Mouse (Mus musculus) liver, embryonic 14.5 days (tissue): ENCODE measurements around the gene Ptpn20. TPM values are rescaled to one million over a fixed set of nuclear protein-coding genes. Genes with fewer than 3 reads are reported as not detected.

Experiments
- ATAC-seq: fragments of 200-750 bp; cut with Nextera tagmentation; 2 replicates; pipeline ENCODE4 v1.8.0; 2017; ENCODE audit warnings: moderate number of reproducible peaks, mild to moderate bottlenecking, moderate library complexity; ENCODE audit not compliant: insufficient read depth
- DNase-seq, 3 experiments: peaks; one replicate each; pipeline ENCODE4 v3.0.0-alpha.2; 2012 to 2013; ENCODE audit warnings: low read depth in 3 of 3, low spot score in 3 of 3
- H3K27ac ChIP-seq: fragments of 300-500 bp; sonication (generic); 2 replicates; pipeline ENCODE4 v1.5.1; 2014; ENCODE audit warnings: moderate library complexity, mild to moderate bottlenecking, control low read depth, inconsistent platforms
- H3K27me3 ChIP-seq: fragments of 300-500 bp; sonication (generic); 2 replicates; pipeline ENCODE4 v1.6.1; 2014; ENCODE audit warnings: mild to moderate bottlenecking, low read length, moderate library complexity; ENCODE audit not compliant: control insufficient read depth, insufficient read depth
- H3K36me3 ChIP-seq: fragments of 300-500 bp; sonication (generic); replicated peaks from 2 replicates; pipeline ENCODE4 v1.6.1; 2014; ENCODE audit warnings: low read depth; ENCODE audit not compliant: control insufficient read depth, insufficient read depth
- H3K4me1 ChIP-seq, 2 experiments: fragments of 200-500 bp in 1 of 2; fragments of 300-500 bp in 1 of 2; sonication (generic) in 1 of 2; replicated peaks; 2 replicates each; pipeline ENCODE4 v1.6.1; 2012 to 2014; ENCODE audit warnings: antibody characterized with exemption in 1 of 2, inconsistent platforms in 1 of 2, low read length in 1 of 2; ENCODE audit not compliant: control insufficient read depth in 2 of 2, insufficient read depth in 2 of 2
- H3K4me2 ChIP-seq: fragments of 300-500 bp; sonication (generic); 2 replicates; pipeline ENCODE4 v1.6.1; 2014; ENCODE audit warnings: low read depth, mild to moderate bottlenecking, control low read depth, moderate library complexity
- H3K4me3 ChIP-seq, 2 experiments: fragments of 200-500 bp in 1 of 2; fragments of 300-500 bp in 1 of 2; sonication (generic) in 1 of 2; 2 replicates each; pipeline ENCODE4 v1.5.1; 2012 to 2014; ENCODE audit warnings: low read depth in 2 of 2, low read length in 2 of 2, mild to moderate bottlenecking in 2 of 2, control low read depth in 1 of 2, inconsistent platforms in 1 of 2, moderate library complexity in 1 of 2; ENCODE audit not compliant: insufficient read depth in 1 of 2
- H3K9ac ChIP-seq: fragments of 300-500 bp; sonication (generic); replicated peaks from 2 replicates; pipeline ENCODE4 v1.6.1; 2014; ENCODE audit warnings: mild to moderate bottlenecking, control low read depth, moderate library complexity
- H3K9me3 ChIP-seq: fragments of 300-500 bp; sonication (generic); 2 replicates; pipeline ENCODE4 v1.6.1; 2016; ENCODE audit warnings: low read length, mixed read lengths; ENCODE audit not compliant: control insufficient read depth
- CTCF ChIP-seq: IDR thresholded peaks from 2 replicates; pipeline ENCODE4 v1.5.1; 2016; ENCODE audit warnings: antibody characterized with exemption, low read depth, control low read depth
- EP300 ChIP-seq: IDR thresholded peaks from 2 replicates; pipeline ENCODE4 v1.6.1; 2016; ENCODE audit warnings: antibody characterized with exemption, low read depth
- WGBS: fragments of 180-500 bp; shearing (Covaris S2); extraction: QIAGEN DNeasy Blood & Tissue Kit; methylation state at CpG from one replicate; pipeline ENCODE4 v1.1.7; 2014; ENCODE audit not compliant: insufficient replicate concordance; 5-methylcytosine and 5-hydroxymethylcytosine counted together
- polyA plus RNA-seq, 2 experiments: library from polyadenylated mRNA; depleted of rRNA in 1 of 2; stranded (reverse) in 1 of 2; unstranded in 1 of 2; fragments of >200 nt; fragmentation: Nextera tagmentation in 1 of 2; extraction: Ambion mirVana in 1 of 2; gene quantifications; 2 replicates each; pipeline versions ENCODE4 v1.2.1 to v1.2.3; 2012 to 2014

Ptpn20 gene
- polyA plus RNA-seq (2012; rRNA removed) (0.06 TPM in 2 replicates), polyA plus RNA-seq (2014; fragmentation: Nextera tagmentation; extraction: Ambion mirVana) (0.06 and 0.10 TPM in 2 replicates)

GRCm38 (mm10) chr14:33588951-33589350, at the start of gene Ptpn20:
Ptpn20 (plus strand) TSS chr14:33589207.
- Histone ChIP-seq H3K36me3 (no peaks in the 10 kb centered on the region), H3K9ac (no peak within 1 kb of the TSS), H3K4me2 (no peak within 1 kb of the TSS), H3K27ac (no peak within 1 kb of the TSS), H3K4me3 (no peak within 1 kb of the TSS), H3K4me1 (no peaks in the 10 kb centered on the region), H3K27me3 (no peaks in the 10 kb centered on the region), H3K9me3 (no peaks in the 10 kb centered on the region)
- WGBS = 56% methylated on average over 14 of the region's 14 CpGs
- ATAC-seq (no peak), DNase-seq (no peak)
- TF ChIP-seq CTCF = peak; percentile 64
- no peak for TF ChIP-seq EP300

- no peaks in the 10 kb centered on the region for H3K9me3 ChIP-seq
- H3K27me3 ChIP-seq = no peaks in the 10 kb centered on the region
- ATAC-seq (no peak), DNase-seq (no peak)
- TF ChIP-seq CTCF = no peak
- TF ChIP-seq EP300 = no peak
- H3K36me3 ChIP-seq = no peaks in the 10 kb centered on the region
- H3K9ac ChIP-seq = no peak overlapping the region
- no peaks in the 10 kb centered on the region for H3K4me1 ChIP-seq
- H3K4me2 ChIP-seq = no peak overlapping the region
- WGBS = 60% methylated on average over 7 of the region's 7 CpGs
- no peak overlapping the region for H3K4me3 ChIP-seq
- no peak overlapping the region for H3K27ac ChIP-seq
Observed at GRCm38 (mm10) chr14:33539559-33540167, 49.3 kb upstream of the Ptpn20 start.

DNA sequence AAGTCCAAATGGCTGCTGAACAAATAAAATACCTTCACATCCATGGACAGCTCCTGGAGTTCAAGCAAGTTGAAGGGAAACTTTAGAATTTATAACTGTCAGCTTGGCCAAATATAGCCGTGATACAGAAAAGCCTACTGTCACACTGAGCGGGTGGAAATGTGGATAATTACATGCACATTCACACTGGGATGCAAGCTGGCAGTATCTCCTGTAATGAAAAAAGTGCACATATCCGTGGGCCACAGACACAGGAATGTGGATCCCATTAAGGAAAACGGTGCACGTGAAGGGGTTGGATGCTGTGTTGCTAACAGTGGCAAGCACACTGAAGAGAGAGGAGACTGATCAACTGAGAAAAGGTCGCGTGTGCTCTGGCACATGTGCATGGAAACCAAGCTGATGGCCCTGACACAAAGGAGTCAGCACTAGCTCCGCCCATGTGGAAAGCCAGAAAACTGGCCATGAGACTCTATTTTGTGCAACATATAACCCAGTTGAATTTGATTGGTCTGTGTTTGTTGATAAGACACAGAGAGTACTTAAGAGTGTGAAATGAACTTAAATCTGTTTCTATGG, 43.4 kb upstream of the Ptpn20 start:
- Histone ChIP-seq H3K4me2 (no peak overlapping the region), H3K27ac (no peak overlapping the region), H3K9ac (no peak overlapping the region), H3K27me3 (no peaks in the 10 kb centered on the region), H3K36me3 (no peaks in the 10 kb centered on the region), H3K4me1 (no peaks in the 10 kb centered on the region), H3K4me3 (no peak overlapping the region), H3K9me3 (no peaks in the 10 kb centered on the region)
- ATAC-seq (no peak), DNase-seq (no peak)
- 59% methylated on average over 8 of the region's 8 CpGs for WGBS
- no peak for TF ChIP-seq EP300
- TF ChIP-seq CTCF = no peak

GRCm38 (mm10) chr14:33548650-33549049, 40.4 kb upstream of the Ptpn20 start:
- Histone ChIP-seq H3K4me2 (no peak overlapping the region), H3K9ac (no peak overlapping the region), H3K9me3 (no peaks in the 10 kb centered on the region), H3K27me3 (no peaks in the 10 kb centered on the region), H3K36me3 (no peaks in the 10 kb centered on the region), H3K27ac (no peak overlapping the region), H3K4me3 (no peak overlapping the region), H3K4me1 (no peaks in the 10 kb centered on the region)
- WGBS = 36% methylated on average over 3 of the region's 3 CpGs
- no peak for ATAC-seq
- TF ChIP-seq CTCF = no peak
- no peak for TF ChIP-seq EP300
- no peak for DNase-seq

DNA sequence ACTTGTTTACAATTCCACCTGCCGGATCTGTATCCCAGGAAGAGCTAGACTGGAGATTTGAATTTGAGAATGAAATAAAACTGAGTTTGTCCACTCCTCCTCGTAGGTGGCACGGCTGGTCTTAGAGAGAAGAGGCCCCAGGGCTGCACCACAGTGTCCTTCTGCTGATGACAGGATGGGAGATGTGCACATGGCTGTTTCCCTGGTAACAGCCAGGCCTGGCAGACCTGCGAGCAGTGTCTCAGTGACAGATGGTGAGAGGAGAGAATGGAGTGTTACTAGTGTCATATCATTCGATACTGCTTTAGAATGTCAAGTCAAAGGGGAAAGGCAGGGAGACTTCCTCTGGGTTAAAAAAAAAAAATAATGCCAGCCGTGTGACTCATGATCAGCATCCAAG, 39.2 kb upstream of the Ptpn20 start:
- WGBS = 56% methylated on average over 6 of the region's 6 CpGs
- Histone ChIP-seq H3K4me3 (no peak overlapping the region), H3K27ac (no peak overlapping the region), H3K4me2 (no peak overlapping the region), H3K9me3 (no peaks in the 10 kb centered on the region), H3K4me1 (no peaks in the 10 kb centered on the region), H3K36me3 (no peaks in the 10 kb centered on the region), H3K9ac (no peak overlapping the region), H3K27me3 (no peaks in the 10 kb centered on the region)
- TF ChIP-seq CTCF (no peak), EP300 (no peak)
- no peak for DNase-seq
- no peak for ATAC-seq
